Mouse (Mus musculus) brain, embryonic 18.5 days (tissue): ENCODE data around the gene Add2.
"Not testable (repeated sequence)": the region's sequence is repeated elsewhere in the genome, so short reads cannot be mapped to it uniquely, and the experiment has no call there.

Experiments
- DNase-seq: peaks from one replicate; pipeline ENCODE4 v3.0.0-alpha.2; 2012; ENCODE audit warnings: low read depth, low spot score

Add2 gene

DNA sequence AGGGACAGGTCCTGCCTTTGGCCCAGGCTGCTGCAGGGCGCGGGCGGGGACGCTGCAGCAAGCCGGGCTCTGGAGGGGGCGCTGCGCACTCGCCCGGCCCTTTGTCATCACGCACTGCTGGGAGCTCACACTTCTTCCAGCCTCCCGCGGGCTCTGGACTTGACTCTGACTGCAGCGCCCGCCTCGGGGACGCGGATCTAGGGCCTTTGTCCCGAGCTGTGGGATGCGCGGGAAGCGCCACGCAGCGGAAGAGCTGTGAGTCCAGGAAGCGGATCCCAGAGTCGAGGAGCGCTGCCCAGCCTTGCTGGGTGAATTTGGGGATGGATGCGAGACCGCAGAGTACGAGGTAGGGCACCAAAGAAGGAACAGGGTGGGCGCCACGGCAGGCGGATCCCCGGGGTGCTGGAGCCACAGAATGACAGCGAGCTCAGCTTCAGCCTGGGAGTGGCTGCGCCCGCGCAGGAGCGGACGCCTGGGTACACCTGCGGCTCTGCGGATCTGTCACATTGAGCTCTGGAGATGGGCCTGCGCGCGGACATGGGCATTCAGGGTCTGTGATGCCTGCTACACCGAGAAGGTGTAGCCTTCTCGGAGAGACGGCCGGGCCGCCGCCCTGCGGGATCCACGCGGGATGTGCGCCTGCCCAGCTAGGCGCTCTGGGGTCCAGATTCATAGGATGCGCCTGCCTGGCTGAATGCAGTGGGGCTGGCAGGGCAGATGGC is at the start of gene Add2:
Gene Add2 (plus strand): TSS at position 81 of the 722 bp plus-strand sequence.
- no peak for DNase-seq

GRCm38 (mm10) chr6:85978736-85979135 is 49.7 kb upstream of the Add2 start:
- not testable (repeated sequence) for DNase-seq

GRCm38 (mm10) chr6:85984351-85984750 is 44.1 kb upstream of the Add2 start:
- no peak for DNase-seq

DNA sequence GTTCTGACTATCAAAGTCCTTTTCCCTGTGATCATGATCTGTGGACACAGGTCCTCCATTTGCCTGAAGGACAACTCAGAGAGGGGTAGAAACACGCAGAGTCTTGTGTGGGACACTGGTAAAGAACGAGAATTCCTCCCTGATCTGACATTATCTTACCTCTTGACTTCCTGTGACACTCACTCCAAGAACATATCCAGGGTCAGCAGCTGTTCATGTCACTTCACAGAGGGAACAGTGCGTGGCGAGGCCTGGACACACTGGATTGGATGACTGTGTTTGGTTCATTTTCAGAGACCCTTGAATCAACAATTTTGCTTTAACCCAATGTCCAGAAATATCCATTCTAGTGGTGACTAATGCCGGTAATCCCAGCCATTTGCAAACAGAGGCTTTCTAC is 38.9 kb upstream of the Add2 start:
- DNase-seq, result not testable (repeated sequence)

DNA sequence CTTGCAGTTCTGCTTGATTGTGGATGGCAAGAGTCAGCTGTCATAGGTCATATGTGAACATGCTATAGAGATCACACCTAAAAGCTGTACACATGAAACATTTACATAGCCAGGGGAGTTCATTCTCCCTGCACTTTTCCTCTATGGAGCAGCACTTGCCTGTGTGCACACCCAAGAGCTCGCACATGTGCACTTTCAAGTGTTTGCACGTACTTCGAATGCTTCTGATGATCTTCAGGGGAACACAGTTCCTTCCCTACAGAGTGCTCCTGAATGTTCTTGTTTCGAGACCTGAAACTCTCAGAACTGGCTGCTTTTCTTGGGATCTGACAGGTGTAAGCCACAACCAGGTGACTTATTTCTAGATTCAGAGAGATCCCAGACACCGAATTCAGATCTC is 37.7 kb upstream of the Add2 start:
- not testable (repeated sequence) for DNase-seq

- DNase-seq, result no peak
These were observed 25.0 kb upstream of the Add2 start for GRCm38 (mm10) chr6:86003405-86003925.

GRCm38 (mm10) chr6:86004271-86005148 is 24.0 kb upstream of the Add2 start:
- peak; percentile 59 for DNase-seq

DNA sequence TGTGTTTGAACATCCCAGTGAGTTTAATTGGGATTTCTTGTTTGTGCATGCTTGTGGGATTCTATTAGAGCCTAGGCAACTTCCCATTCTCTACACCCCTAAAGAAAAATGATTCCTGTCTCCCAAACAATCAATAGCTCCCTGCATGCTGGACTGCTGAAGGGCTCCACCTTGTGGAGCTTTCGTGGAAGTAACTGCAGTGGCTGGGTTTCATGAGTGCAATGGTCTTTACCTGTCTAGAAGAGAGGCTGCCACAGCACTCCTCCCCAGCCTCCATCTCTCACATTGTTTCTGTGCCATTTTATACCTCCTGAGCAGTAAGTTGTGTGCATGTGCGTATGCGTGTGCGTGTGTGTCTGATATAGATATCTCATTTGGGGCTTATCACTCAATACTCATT is 18.5 kb upstream of the Add2 start:
- no peak for DNase-seq

GRCm38 (mm10) chr6:86014812-86015211 is 13.7 kb upstream of the Add2 start:
- DNase-seq, result not testable (repeated sequence)

- no peak for DNase-seq
These were observed 12.6 kb upstream of the Add2 start, which contains the start of gene Figla for GRCm38 (mm10) chr6:86015871-86016270. Gene Figla (plus strand): TSS chr6:86016171.

DNA sequence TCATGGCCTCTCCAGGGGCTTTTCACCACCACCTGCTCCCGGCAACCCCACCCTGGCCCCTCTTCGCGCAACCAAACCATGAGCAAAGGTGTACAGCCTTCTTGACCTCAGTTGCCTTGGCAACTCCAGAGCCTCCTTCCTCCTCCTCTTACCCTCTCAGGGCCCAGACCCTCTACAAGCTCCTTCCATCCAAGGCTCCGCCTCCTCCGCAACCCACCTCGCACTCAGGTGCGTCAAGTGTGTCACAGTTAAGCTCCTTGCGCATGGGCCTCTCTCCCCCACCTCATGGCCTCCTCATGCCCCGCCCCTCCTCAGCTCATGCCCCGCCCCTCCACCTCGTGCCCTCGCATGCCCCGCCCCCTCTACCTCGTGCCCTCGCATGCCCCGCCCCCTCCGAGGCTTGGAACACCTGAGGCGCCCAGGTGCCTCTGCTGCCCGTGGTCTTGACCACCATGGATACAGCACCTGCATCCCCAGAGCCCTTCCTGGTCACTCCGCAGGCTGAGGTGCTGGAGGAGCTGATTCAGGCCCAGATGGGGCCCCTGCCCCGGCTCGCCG is 11.6 kb upstream of the Add2 start:
- no peak for DNase-seq

GRCm38 (mm10) chr6:86019415-86020237 is 8.9 kb upstream of the Add2 start:
- no peak for DNase-seq

GRCm38 (mm10) chr6:86020948-86021347 is 7.5 kb upstream of the Add2 start:
- no peak for DNase-seq

GRCm38 (mm10) chr6:86026632-86027292 is 1.7 kb upstream of the Add2 start:
- DNase-seq, result no peak

DNA sequence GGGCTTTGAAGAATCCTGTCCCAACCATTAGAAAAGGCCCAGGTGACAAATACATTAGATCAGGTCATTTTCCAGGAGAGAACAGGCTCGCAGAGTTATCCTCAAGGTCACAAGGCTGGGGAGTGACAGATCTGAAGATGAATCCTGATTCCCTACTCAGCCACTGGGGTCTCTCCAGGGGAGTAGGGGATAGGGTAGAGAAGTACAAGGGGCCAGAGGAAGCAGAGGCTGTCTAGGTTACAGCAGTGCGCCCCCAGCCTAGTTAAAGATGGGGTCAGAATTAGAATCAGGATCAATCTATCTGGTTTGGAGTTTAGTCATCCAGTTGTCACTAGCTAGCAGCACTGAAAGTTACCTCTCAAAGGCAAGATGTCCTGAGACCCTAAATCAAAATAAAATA is 331 bp upstream of the Add2 start:
- no peak for DNase-seq

- DNase-seq, result no peak
These were observed 837 bp downstream of the Add2 start for GRCm38 (mm10) chr6:86029323-86029713.

- DNase-seq, result no peak
These were observed 3.0 kb downstream of the Add2 start for GRCm38 (mm10) chr6:86031527-86031926.

- DNase-seq, result no peak
These were observed 5.2 kb downstream of the Add2 start for GRCm38 (mm10) chr6:86033635-86034034.

DNA sequence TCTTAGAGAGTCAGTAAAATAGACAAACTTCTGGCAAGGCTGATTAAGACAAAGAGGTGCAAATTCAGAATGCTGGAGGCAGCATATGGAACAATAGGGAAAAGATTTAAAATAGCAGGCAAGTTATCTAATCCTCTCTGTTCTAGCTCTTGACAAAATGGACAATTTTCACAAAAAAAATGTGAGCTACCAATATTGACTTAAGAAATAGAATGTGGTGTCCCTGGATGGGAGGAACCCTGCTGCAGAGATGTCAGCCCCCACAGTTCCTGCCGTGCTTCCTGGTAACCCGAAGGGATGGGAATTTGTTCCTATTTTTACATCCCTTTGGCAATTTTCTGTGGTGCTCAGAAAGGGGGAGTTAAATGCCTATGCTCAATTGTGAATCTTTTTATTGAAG is 10.4 kb downstream of the Add2 start:
- DNase-seq, result no peak

DNA sequence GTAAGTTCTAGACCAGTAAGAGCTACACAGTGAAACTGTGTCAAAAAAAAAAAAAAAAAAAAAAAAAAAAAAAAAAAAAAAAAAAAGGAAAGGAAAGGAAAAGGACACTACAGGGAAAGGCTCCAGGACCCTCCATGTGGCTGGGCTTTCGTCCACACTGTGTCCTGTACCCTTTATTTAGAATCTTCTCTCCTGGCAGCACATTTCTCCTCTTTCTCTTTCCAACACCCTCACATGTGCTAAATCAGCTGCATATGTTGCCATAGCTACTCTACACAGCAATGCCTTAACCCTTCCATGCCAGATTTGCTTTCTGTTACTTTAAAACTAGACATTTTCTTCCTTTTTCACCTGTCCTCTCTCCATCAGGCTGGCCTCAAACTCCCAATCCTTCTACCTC is 11.7 kb downstream of the Add2 start:
- DNase-seq, result no peak

DNA sequence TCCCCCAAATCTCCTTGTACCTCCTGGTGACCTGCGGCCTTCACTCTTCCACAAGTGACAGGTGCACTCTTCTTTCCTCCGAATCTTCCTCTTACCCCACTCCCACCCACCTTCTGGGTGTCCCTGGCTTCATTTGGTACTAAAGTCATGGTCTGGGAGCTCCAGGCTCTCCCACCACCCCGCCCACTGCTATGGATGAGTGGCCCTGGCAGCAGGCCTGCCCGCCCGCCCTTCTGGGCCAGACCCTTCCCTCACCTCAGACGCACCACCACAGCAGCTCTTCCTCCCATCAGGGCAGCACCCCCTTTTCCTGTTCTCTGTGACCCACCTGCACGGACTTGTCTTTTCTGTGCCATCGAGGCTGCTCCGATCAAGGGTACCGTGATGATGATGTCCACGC is 19.0 kb downstream of the Add2 start:
- no peak for DNase-seq
